Mouse (Mus musculus) hindbrain, embryonic 12.5 days (tissue): ENCODE measurements at regions not wholly inside any gene's neighbourhood (a gene's known extent, or its start where the extent isn't known, plus 50 kb on each side); places are given as distances from the start of the nearest gene placed in this dataset.
"Not testable (repeated sequence)": the region's sequence is repeated elsewhere in the genome, so short reads cannot be mapped to it uniquely, and the experiment has no call there.

Experiments
- ATAC-seq: fragments of 200-750 bp; cut with Nextera tagmentation; 2 replicates; pipeline ENCODE4 v1.8.0; 2017; ENCODE audit warnings: moderate TSS enrichment; ENCODE audit not compliant: low FRiP score
- H3K27ac ChIP-seq: fragments of 300-500 bp; sonication (generic); 2 replicates; pipeline ENCODE4 v1.5.1; 2016; ENCODE audit warnings: mild to moderate bottlenecking
- H3K27me3 ChIP-seq: fragments of 300-500 bp; sonication (generic); 2 replicates; pipeline ENCODE4 v1.6.1; 2016; ENCODE audit warnings: mild to moderate bottlenecking
- H3K36me3 ChIP-seq: fragments of 300-500 bp; sonication (generic); 2 replicates; pipeline ENCODE4 v1.6.1; 2016; ENCODE audit warnings: mild to moderate bottlenecking
- H3K4me1 ChIP-seq: fragments of 300-500 bp; sonication (generic); 2 replicates; pipeline ENCODE4 v1.6.1; 2016
- H3K4me2 ChIP-seq: fragments of 300-500 bp; sonication (generic); replicated peaks from 2 replicates; pipeline ENCODE4 v1.6.1; 2016; ENCODE audit warnings: mild to moderate bottlenecking
- H3K4me3 ChIP-seq: fragments of 300-500 bp; sonication (generic); 2 replicates; pipeline ENCODE4 v1.5.1; 2016; ENCODE audit warnings: mild to moderate bottlenecking
- H3K9ac ChIP-seq: fragments of 300-500 bp; sonication (generic); 2 replicates; pipeline ENCODE4 v1.6.1; 2016; ENCODE audit warnings: mild to moderate bottlenecking, moderate library complexity
- H3K9me3 ChIP-seq: fragments of 300-500 bp; sonication (generic); replicated peaks from 2 replicates; pipeline ENCODE4 v1.6.1; 2016; ENCODE audit warnings: mild to moderate bottlenecking
- WGBS: fragments of 180-500 bp; shearing (Covaris S2); methylation state at CpG from one replicate; pipeline ENCODE4 v1.1.7; 2016; 5-methylcytosine and 5-hydroxymethylcytosine counted together

- H3K4me1 ChIP-seq = peaks cover 12% of the 10 kb centered on the region
- no peaks in the 10 kb centered on the region for H3K9me3 ChIP-seq
- no peak overlapping the region for H3K27ac ChIP-seq
- no peak for ATAC-seq
- no peak overlapping the region for H3K9ac ChIP-seq
- H3K4me3 ChIP-seq = no peak overlapping the region
- no peaks in the 10 kb centered on the region for H3K36me3 ChIP-seq
- WGBS = 93% methylated on average over 2 of the region's 2 CpGs
- H3K27me3 ChIP-seq = peaks cover 14% of the 10 kb centered on the region
- H3K4me2 ChIP-seq = no peak overlapping the region
These were observed 123.1 kb upstream of the Klf4 start for GRCm38 (mm10) chr4:55655329-55655728.

DNA sequence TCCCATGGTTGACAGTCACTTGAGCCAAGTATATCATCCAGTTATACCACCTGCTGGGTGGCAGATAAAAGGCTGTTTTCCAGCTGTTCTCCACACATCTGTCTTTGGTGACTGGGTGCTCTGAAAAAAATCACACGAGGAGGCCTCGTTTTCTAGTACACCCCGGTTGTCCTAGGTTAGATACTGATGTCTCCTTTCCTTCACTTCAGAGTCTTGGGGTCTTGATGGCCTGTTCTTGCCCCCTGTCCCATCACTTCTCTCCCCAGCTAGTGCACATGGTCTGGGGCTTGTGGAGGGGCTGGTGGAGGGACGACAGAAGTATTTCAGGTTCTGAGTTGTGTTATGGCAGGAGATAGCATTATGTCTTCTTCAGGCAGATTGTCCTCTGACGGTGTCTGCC lies 120.4 kb upstream of the Klf4 start:
- H3K4me2 ChIP-seq = no peak overlapping the region
- no peak for ATAC-seq
- WGBS = 79% methylated on average over 5 of the region's 5 CpGs

DNA sequence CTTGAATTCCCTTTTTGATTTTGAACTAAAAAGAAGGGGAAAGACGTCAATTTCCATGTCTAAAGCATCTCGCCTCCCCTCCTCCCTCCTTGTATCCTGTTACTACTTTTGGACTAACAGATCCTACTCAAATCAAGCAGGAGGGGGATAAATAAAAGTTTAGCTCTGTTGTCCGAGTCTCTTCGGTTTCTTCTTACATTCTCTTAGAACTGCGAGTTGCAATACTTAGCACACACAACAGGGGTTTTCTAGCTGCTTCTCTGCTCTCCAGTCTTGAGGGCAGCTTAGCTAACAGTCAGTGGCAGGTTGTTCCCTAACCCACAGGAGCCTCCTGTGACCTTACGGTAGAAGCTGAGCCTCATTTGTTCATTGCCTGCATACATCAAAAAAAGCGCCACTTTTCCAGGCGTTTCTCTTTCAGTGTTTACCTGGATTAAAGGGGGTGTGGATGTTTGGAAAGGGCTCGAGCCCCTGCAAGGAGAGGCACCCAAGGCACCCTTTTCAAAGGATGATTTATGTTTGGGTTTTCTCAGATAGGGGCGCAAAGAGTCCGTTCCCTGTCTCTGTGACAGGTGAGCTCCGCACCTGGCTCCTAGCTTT lies 119.6 kb upstream of the Klf4 start:
- H3K9ac ChIP-seq = peak overlapping the region; percentile 64
- no peaks in the 10 kb centered on the region for H3K9me3 ChIP-seq
- H3K4me3 ChIP-seq = peak overlapping the region; percentile 41
- 11% methylated on average over 12 of the region's 12 CpGs for whole genome bisulfite sequencing
- no peaks in the 10 kb centered on the region for H3K36me3 ChIP-seq
- H3K4me1 ChIP-seq = peaks cover 16% of the 10 kb centered on the region
- H3K4me2 ChIP-seq = peak overlapping the region; percentile 56
- peaks cover 14% of the 10 kb centered on the region; the same call in 1 of the 2 replicates for H3K27me3 ChIP-seq
- H3K27ac ChIP-seq = peak overlapping the region; percentile 84; the same call in 1 of the 2 replicates
- no peak for ATAC-seq

More for the DNA sequence above, 120.4 kb upstream of the Klf4 start:
- peaks cover 14% of the 10 kb centered on the region for H3K27me3 ChIP-seq
- no peak overlapping the region for H3K27ac ChIP-seq
- H3K9me3 ChIP-seq = no peaks in the 10 kb centered on the region
- no peaks in the 10 kb centered on the region for H3K36me3 ChIP-seq
- no peak overlapping the region for H3K9ac ChIP-seq
- no peak overlapping the region for H3K4me3 ChIP-seq
- peaks cover 16% of the 10 kb centered on the region for H3K4me1 ChIP-seq

DNA sequence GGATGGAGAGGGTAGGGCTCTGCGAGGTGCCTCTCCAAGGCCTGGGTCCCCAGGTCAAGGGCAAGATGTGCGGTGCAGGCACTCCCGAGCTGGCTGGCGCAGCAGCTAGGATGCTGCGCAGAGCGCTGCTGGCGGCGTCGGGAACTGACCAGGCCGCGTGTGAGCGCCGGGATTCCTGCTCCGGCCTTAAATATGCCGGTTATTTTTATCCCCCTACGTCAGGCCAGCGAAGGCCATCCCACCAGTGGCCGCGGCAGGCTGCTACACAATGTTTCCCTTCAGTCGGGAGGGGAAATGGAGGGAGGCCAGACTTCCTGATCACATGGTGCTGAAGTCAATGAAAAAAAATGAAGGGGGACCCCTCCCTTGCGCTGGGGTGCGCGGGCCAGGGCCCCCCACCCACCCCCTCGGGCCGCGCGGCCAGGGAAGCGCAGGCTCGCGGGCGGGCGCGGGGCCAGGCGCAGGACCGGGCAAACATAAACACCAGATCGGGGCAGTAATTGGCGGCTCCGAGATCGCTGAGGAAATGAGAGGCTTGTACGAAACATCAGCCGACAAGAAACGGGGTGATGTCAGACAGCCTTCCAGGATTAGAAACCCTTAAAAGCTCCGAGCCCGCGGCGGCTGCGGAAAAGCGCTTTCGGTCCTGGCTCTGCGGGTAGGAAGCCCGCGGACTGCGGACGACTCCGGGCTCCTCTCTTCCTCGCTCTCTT lies 118.9 kb upstream of the Klf4 start:
- no peaks in the 10 kb centered on the region for H3K9me3 ChIP-seq
- ATAC-seq = peak; percentile 86
- H3K27ac ChIP-seq = peak overlapping the region; percentile 84
- peak overlapping the region; percentile 41 for H3K4me3 ChIP-seq
- WGBS = under 1% methylated on average over 54 of the region's 56 CpGs
- H3K4me2 ChIP-seq = peak overlapping the region; percentile 56
- peaks cover 16% of the 10 kb centered on the region for H3K4me1 ChIP-seq
- H3K9ac ChIP-seq = peak overlapping the region; percentile 64
- H3K27me3 ChIP-seq = peaks cover 14% of the 10 kb centered on the region; the same call in 1 of the 2 replicates
- no peaks in the 10 kb centered on the region for H3K36me3 ChIP-seq

GRCm38 (mm10) chr4:55650186-55650585 lies 117.9 kb upstream of the Klf4 start:
- Histone ChIP-seq H3K36me3 (no peaks in the 10 kb centered on the region), H3K4me1 (peaks cover 17% of the 10 kb centered on the region), H3K4me2 (peak overlapping the region; percentile 56; the same call in 1 of the 2 replicates), H3K27ac (0 out of 2 replicates have a peak overlapping the region, but pooled peaks have one; percentile 84), H3K27me3 (peaks cover 14% of the 10 kb centered on the region; the same call in 1 of the 2 replicates), H3K4me3 (no peak overlapping the region), H3K9ac (peak overlapping the region; percentile 64; the same call in 1 of the 2 replicates), H3K9me3 (no peaks in the 10 kb centered on the region)
- WGBS = 66% methylated on average over 7 of the region's 7 CpGs
- ATAC-seq = peak; percentile 1; the same call in 1 of the 2 replicates

- Histone ChIP-seq H3K9me3 (no peaks in the 10 kb centered on the region), H3K36me3 (no peaks in the 10 kb centered on the region)
These were observed 116.1 kb upstream of the Klf4 start for GRCm38 (mm10) chr4:55648376-55648775.

DNA sequence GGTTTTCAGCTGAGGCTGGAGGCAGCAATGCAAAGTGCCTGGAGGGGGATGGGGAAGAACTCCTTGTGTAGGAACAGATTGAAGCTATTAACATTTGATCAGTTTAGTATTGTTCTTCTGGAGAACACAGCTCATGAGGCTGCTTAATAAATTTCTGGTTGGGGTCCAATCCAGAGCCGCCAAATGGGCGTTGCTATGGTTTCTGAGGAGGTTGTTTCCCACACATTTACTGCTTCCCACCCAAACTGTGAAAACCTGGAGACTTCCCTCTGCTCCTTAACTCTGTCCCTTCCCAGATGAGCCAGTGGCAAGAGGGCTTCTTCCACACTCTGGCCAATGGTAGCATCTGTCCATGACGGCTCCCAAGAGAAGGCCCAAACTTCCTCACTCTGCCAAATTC lies 113.2 kb upstream of the Klf4 start:
- Histone ChIP-seq H3K9me3 (no peaks in the 10 kb centered on the region), H3K27me3 (no peaks in the 10 kb centered on the region), H3K4me3 (no peak overlapping the region), H3K36me3 (no peaks in the 10 kb centered on the region), H3K4me1 (peaks cover 7% of the 10 kb centered on the region), H3K27ac (no peak overlapping the region), H3K9ac (no peak overlapping the region), H3K4me2 (no peak overlapping the region)
- ATAC-seq = no peak
- 76% methylated on average over 3 of the region's 3 CpGs for WGBS

More at GRCm38 (mm10) chr4:55648376-55648775, 116.1 kb upstream of the Klf4 start:
- Histone ChIP-seq H3K27ac (no peak overlapping the region), H3K4me3 (no peak overlapping the region), H3K9ac (no peak overlapping the region), H3K4me2 (no peak overlapping the region), H3K4me1 (peaks cover 18% of the 10 kb centered on the region), H3K27me3 (peaks cover 14% of the 10 kb centered on the region; the same call in 1 of the 2 replicates)
- no peak for ATAC-seq
- 42% methylated on average over 7 of the region's 7 CpGs for WGBS

GRCm38 (mm10) chr4:55644895-55645294 lies 112.6 kb upstream of the Klf4 start:
- WGBS = 73% methylated on average over 2 of the region's 2 CpGs

GRCm38 (mm10) chr4:55634946-55635511 lies 102.8 kb upstream of the Klf4 start:
- H3K9ac ChIP-seq = no peak overlapping the region
- H3K27me3 ChIP-seq = no peaks in the 10 kb centered on the region
- H3K4me3 ChIP-seq = no peak overlapping the region
- WGBS = 92% methylated on average over 7 of the region's 7 CpGs
- no peak overlapping the region for H3K27ac ChIP-seq
- ATAC-seq = no peak
- H3K36me3 ChIP-seq = no peaks in the 10 kb centered on the region
- H3K4me1 ChIP-seq = no peaks in the 10 kb centered on the region
- H3K4me2 ChIP-seq = no peak overlapping the region
- H3K9me3 ChIP-seq = no peaks in the 10 kb centered on the region

More at GRCm38 (mm10) chr4:55644895-55645294, 112.6 kb upstream of the Klf4 start:
- Histone ChIP-seq H3K9ac (no peak overlapping the region), H3K36me3 (no peaks in the 10 kb centered on the region), H3K4me1 (peaks cover 2% of the 10 kb centered on the region; the same call in 1 of the 2 replicates), H3K27ac (no peak overlapping the region), H3K27me3 (no peaks in the 10 kb centered on the region), H3K4me2 (no peak overlapping the region), H3K9me3 (no peaks in the 10 kb centered on the region), H3K4me3 (no peak overlapping the region)
- no peak for ATAC-seq

DNA sequence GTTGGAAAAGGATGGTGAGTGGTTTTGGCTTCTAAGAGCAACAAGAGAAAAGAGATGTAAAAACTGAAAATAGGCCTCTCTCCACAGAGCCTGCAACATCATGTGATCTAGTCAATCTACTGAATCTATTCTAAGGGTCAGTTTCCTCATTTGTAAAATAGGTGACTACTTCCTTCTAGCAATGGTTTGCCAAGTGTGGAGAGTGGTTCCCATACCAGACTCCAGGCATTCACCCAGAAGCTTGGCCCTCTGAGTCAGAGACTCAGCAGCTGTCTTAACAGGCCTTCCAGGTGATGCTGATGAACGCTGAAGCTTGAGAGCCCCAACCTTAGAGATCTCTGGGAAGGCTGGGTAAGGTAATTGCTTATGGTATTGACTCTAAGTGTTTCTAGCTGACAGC lies 98.9 kb upstream of the Klf4 start:
- no peaks in the 10 kb centered on the region for H3K27me3 ChIP-seq
- no peak for ATAC-seq
- no peaks in the 10 kb centered on the region for H3K36me3 ChIP-seq
- 97% methylated on average over 1 of the region's 1 CpGs for WGBS
- no peak overlapping the region for H3K4me3 ChIP-seq
- no peak overlapping the region for H3K9ac ChIP-seq
- H3K27ac ChIP-seq = no peak overlapping the region
- no peak overlapping the region for H3K4me2 ChIP-seq
- H3K4me1 ChIP-seq = no peaks in the 10 kb centered on the region
- H3K9me3 ChIP-seq = no peaks in the 10 kb centered on the region

GRCm38 (mm10) chr4:55630215-55630614 lies 97.9 kb upstream of the Klf4 start:
- H3K27me3 ChIP-seq = not testable (repeated sequence)

DNA sequence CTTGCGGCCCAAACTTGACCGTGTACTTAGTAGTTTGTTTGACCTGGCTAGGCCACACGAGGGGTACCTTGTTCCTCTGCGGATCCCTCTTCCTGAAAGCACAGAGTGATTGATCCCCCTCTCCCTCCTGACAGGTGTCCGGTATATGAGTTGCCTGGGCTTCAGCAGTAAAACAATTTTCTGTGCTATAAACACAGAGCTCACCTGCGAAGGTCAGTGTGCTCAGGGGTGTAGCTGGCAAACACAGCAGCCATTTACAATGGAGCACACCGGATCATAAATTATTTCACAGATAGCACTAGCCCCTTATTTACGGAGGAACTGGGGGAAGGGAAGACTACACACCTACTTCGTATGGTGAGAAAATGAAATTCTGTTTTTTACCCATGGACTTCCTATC lies 92.5 kb upstream of the Klf4 start:
- no peak for ATAC-seq
- no peak overlapping the region for H3K27ac ChIP-seq
- no peak overlapping the region for H3K4me3 ChIP-seq
- no peaks in the 10 kb centered on the region for H3K4me1 ChIP-seq
- H3K36me3 ChIP-seq = no peaks in the 10 kb centered on the region
- WGBS = 93% methylated on average over 9 of the region's 9 CpGs
- no peak overlapping the region for H3K4me2 ChIP-seq
- no peak overlapping the region for H3K9ac ChIP-seq
- no peaks in the 10 kb centered on the region for H3K27me3 ChIP-seq
- no peaks in the 10 kb centered on the region for H3K9me3 ChIP-seq

More at GRCm38 (mm10) chr4:55630215-55630614, 97.9 kb upstream of the Klf4 start:
- WGBS = 85% methylated on average over 4 of the region's 4 CpGs
- not testable (repeated sequence) for H3K4me3 ChIP-seq, H3K9me3 ChIP-seq, H3K36me3 ChIP-seq, H3K4me1 ChIP-seq, H3K9ac ChIP-seq, H3K4me2 ChIP-seq, H3K27ac ChIP-seq, ATAC-seq
